Mouse (Mus musculus): Measurements from ENCODE around the gene Emsy. TPM values are rescaled to one million over a fixed set of nuclear protein-coding genes. Genes with fewer than 3 reads are reported as not detected.

Gene Emsy
- polyA plus RNA-seq, 2 experiments = 8.0 to 8.6 TPM

DNA sequence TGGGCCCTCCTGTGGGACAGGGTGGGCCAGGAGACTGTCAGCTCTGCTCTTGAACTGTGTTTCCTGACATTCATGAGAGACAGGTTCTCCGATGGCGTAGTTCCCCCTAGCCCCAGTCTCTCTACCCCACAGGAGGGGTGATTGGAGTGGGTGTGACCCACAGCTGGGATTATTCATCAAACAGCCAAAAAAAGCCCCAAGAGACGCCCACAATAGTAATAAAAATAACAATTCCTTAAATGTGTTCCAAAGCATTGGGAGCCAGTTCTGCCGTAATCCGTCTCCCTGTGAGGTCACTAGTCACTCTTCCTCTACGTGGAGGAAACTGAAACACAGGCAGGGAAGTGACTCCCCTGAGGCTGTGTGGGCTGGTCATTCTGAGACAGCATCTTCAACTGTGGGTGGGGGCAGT is 113.8 kb downstream of the Emsy start:
- TF ChIP-seq CTCF (IDR thresholded peaks at IDR 0.05; ENCODE audit: low read depth) (no peak), EP300 (IDR thresholded peaks at IDR 0.05; ENCODE audit: low read depth) (no peak)
- H3K27ac ChIP-seq = no peak overlapping the region
- H3K4me3 ChIP-seq (ENCODE audit: insufficient read depth in 1 of 2, low read depth in 2 of 2, low read length in 2 of 2) = no peak overlapping the region
- H3K9me3 ChIP-seq (ENCODE audit: control insufficient read depth, low read length) = no peaks in the 10 kb centered on the region
- H3K27me3 ChIP-seq (ENCODE audit: control insufficient read depth, insufficient read depth, low read length) = no peaks in the 10 kb centered on the region
- DNase-seq (ENCODE audit: low read depth in 3 of 3, low spot score in 3 of 3) (no peak), ATAC-seq (ENCODE audit: insufficient read depth) (no peak)
- no peak overlapping the region for H3K9ac ChIP-seq (replicated peaks)
- H3K4me1 ChIP-seq (replicated peaks; ENCODE audit: control insufficient read depth in 2 of 2, insufficient read depth in 2 of 2, low read length in 1 of 2) = 0 out of 4 replicates have a peak, but pooled peaks cover 0 to 2% of the 10 kb centered on the region in 2 experiments
- WGBS (ENCODE audit: insufficient replicate concordance) = 46% methylated on average over 6 of the region's 6 CpGs
- H3K36me3 ChIP-seq (replicated peaks; ENCODE audit: control insufficient read depth, insufficient read depth, low read depth) = no peaks in the 10 kb centered on the region
- no peak overlapping the region for H3K4me2 ChIP-seq (ENCODE audit: low read depth)

DNA sequence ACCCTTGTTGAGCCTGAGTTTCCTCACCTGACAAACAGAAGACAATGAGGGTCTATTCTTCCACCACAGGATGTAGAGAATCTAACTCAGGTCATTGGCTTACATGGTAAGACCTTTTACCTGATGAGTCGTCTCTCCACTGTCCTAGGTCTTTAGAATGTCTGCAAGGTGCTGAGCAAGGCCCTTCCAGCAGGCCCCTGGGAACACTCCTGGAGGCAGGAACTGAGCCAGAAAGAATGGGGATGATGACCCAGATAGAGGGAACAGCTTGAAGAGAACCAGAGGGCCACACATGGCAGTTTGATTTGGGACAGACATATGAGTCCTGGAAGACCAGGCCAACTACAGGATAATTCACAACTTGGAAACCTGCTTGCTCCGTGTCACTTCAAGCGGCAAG is 114.3 kb downstream of the Emsy start:
- H3K36me3 ChIP-seq (replicated peaks; ENCODE audit: control insufficient read depth, insufficient read depth, low read depth) = no peaks in the 10 kb centered on the region
- no peaks in the 10 kb centered on the region for H3K9me3 ChIP-seq (ENCODE audit: control insufficient read depth, low read length)
- H3K9ac ChIP-seq (replicated peaks) = no peak overlapping the region
- 78% methylated on average over 3 of the region's 3 CpGs for WGBS (ENCODE audit: insufficient replicate concordance)
- H3K27ac ChIP-seq = no peak overlapping the region
- no peak for TF ChIP-seq EP300 (IDR thresholded peaks at IDR 0.05; ENCODE audit: low read depth)
- H3K27me3 ChIP-seq (ENCODE audit: control insufficient read depth, insufficient read depth, low read length) = no peaks in the 10 kb centered on the region
- DNase-seq (ENCODE audit: low read depth in 3 of 3, low spot score in 3 of 3) (no peak), ATAC-seq (ENCODE audit: insufficient read depth) (no peak)
- H3K4me1 ChIP-seq (replicated peaks; ENCODE audit: control insufficient read depth in 2 of 2, insufficient read depth in 2 of 2, low read length in 1 of 2) = peaks cover 0 to 3% of the 10 kb centered on the region in 2 experiments; a peak in 1 of 4 replicates
- no peak overlapping the region for H3K4me2 ChIP-seq (ENCODE audit: low read depth)
- H3K4me3 ChIP-seq (ENCODE audit: insufficient read depth in 1 of 2, low read depth in 2 of 2, low read length in 2 of 2) = no peak overlapping the region

DNA sequence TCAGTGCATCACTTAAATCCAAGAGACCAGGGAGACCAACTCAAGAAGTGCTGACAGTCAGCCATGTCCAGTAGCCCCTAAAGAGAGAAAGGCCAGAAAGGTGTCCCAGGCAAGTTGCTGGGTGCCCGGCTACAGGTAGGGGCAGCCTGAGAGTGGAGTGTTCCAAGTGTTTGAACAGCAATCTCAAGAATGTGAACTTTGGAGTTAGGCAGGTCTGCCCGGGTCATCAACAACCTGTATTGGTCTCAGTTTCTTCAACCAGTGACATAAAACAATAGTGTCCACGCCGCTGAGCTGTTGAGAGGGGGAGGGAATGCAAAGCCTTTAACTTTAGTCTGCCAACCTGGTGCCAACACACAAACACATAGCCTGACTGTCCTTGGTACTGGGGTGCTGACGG is 115.0 kb downstream of the Emsy start:
- ATAC-seq (ENCODE audit: insufficient read depth) = no peak
- TF ChIP-seq CTCF (IDR thresholded peaks at IDR 0.05; ENCODE audit: low read depth) (no peak), EP300 (IDR thresholded peaks at IDR 0.05; ENCODE audit: low read depth) (no peak)
- Histone ChIP-seq H3K9ac (replicated peaks) (no peak overlapping the region), H3K27me3 (ENCODE audit: control insufficient read depth, insufficient read depth, low read length) (no peaks in the 10 kb centered on the region), H3K4me1 (replicated peaks; ENCODE audit: control insufficient read depth in 2 of 2, insufficient read depth in 2 of 2, low read length in 1 of 2) (peaks cover 0 to 7% of the 10 kb centered on the region in 2 experiments; a peak in 1 of 4 replicates), H3K4me3 (ENCODE audit: insufficient read depth in 1 of 2, low read depth in 2 of 2, low read length in 2 of 2) (no peak overlapping the region), H3K9me3 (ENCODE audit: control insufficient read depth, low read length) (no peaks in the 10 kb centered on the region), H3K27ac (no peak overlapping the region), H3K36me3 (replicated peaks; ENCODE audit: control insufficient read depth, insufficient read depth, low read depth) (no peaks in the 10 kb centered on the region), H3K4me2 (ENCODE audit: low read depth) (no peak overlapping the region)
- WGBS (ENCODE audit: insufficient replicate concordance) = 59% methylated on average over 5 of the region's 5 CpGs
- DNase-seq (ENCODE audit: low read depth in 3 of 3, low spot score in 3 of 3) = no peak

DNA sequence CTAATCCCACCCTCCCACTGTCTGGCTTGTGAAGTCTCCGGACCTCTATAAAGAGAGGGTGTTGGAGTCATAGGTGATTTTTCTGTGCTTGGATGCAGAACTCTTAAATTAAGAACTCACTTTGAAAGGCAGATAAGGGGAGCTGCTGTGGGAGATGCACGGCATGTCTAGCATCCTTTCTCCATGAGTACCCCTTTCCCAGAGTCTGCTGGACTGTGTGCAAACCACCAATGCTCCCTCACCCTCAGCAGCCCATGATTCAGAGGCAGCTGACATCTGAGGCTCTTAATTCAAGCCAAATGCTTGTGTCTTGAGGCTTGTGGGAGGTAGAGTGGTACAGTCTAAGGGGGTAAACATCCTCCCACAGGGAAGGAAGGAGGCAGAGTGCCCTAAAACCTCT is 115.7 kb downstream of the Emsy start:
- H3K9me3 ChIP-seq (ENCODE audit: control insufficient read depth, low read length) = no peaks in the 10 kb centered on the region
- peaks cover 0 to 10% of the 10 kb centered on the region in 2 experiments; a peak in 2 of 4 replicates for H3K4me1 ChIP-seq (replicated peaks; ENCODE audit: control insufficient read depth in 2 of 2, insufficient read depth in 2 of 2, low read length in 1 of 2)
- no peak overlapping the region for H3K9ac ChIP-seq (replicated peaks)
- H3K27me3 ChIP-seq (ENCODE audit: control insufficient read depth, insufficient read depth, low read length) = no peaks in the 10 kb centered on the region
- no peak overlapping the region for H3K27ac ChIP-seq
- no peak for TF ChIP-seq EP300 (IDR thresholded peaks at IDR 0.05; ENCODE audit: low read depth)
- TF ChIP-seq CTCF (IDR thresholded peaks at IDR 0.05; ENCODE audit: low read depth) = no peak
- no peak overlapping the region for H3K4me2 ChIP-seq (ENCODE audit: low read depth)
- H3K4me3 ChIP-seq (ENCODE audit: insufficient read depth in 1 of 2, low read depth in 2 of 2, low read length in 2 of 2) = no peak overlapping the region
- WGBS (ENCODE audit: insufficient replicate concordance) = 53% methylated on average over 2 of the region's 2 CpGs
- no peaks in the 10 kb centered on the region for H3K36me3 ChIP-seq (replicated peaks; ENCODE audit: control insufficient read depth, insufficient read depth, low read depth)
- no peak for ATAC-seq (ENCODE audit: insufficient read depth)
- DNase-seq (ENCODE audit: low read depth in 3 of 3, low spot score in 3 of 3) = no peak

DNA sequence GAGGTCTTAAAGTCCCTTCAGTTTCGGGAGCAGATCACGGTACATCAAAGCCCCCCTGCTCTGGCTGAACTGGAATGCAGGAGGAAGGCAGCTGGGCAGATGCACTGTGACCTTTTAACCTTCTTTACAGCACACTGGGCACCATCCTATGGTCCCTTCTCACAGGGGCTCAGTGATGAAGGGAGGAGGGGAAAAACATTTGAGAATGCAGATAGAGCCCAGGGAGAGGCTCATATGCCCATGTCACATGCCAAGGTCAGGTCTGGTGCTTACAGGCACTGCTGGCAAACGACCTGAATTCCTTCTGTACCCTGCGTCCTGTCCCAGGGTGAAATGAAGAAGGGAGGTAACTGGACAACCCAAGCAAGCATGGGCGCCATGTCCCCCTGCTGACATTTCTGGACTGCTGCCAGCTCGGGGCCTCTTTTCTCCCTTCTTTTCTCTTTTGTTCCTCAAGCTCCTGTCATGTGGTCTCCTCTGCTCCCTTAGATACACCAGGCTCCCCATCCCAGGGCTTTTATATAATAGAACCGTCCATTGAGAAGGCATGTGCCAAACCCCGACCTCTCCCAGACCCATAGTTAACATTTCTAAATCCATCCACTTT is 118.5 kb downstream of the Emsy start:
- WGBS (ENCODE audit: insufficient replicate concordance) = 46% methylated on average over 8 of the region's 8 CpGs
- H3K36me3 ChIP-seq (replicated peaks; ENCODE audit: control insufficient read depth, insufficient read depth, low read depth) = no peaks in the 10 kb centered on the region
- no peak overlapping the region for H3K27ac ChIP-seq
- TF ChIP-seq EP300 (IDR thresholded peaks at IDR 0.05; ENCODE audit: low read depth) (no peak), CTCF (IDR thresholded peaks at IDR 0.05; ENCODE audit: low read depth) (no peak)
- no peak for ATAC-seq (ENCODE audit: insufficient read depth)
- DNase-seq (ENCODE audit: low read depth in 3 of 3, low spot score in 3 of 3) = no peak
- no peaks in the 10 kb centered on the region for H3K27me3 ChIP-seq (ENCODE audit: control insufficient read depth, insufficient read depth, low read length)
- H3K4me2 ChIP-seq (ENCODE audit: low read depth) = no peak overlapping the region
- no peak overlapping the region for H3K4me3 ChIP-seq (ENCODE audit: insufficient read depth in 1 of 2, low read depth in 2 of 2, low read length in 2 of 2)
- no peak overlapping the region for H3K9ac ChIP-seq (replicated peaks)
- H3K4me1 ChIP-seq (replicated peaks; ENCODE audit: control insufficient read depth in 2 of 2, insufficient read depth in 2 of 2, low read length in 1 of 2) = peaks cover 0 to 9% of the 10 kb centered on the region in 2 experiments; a peak in 2 of 4 replicates
- no peaks in the 10 kb centered on the region for H3K9me3 ChIP-seq (ENCODE audit: control insufficient read depth, low read length)
